Mouse (Mus musculus) ES-Bruce4 (cell line): ENCODE data around the gene Rere. TPM values are rescaled to one million over a fixed set of nuclear protein-coding genes. Genes with fewer than 3 reads are reported as not detected.
"Not testable (repeated sequence)": the region's sequence is repeated elsewhere in the genome, so short reads cannot be mapped to it uniquely, and the experiment has no call there.

Experiments
- H3K27ac ChIP-seq: 2 replicates; pipeline ENCODE4 v1.5.1; 2012; ENCODE audit warnings: low read length, inconsistent platforms; ENCODE audit not compliant: insufficient read depth
- H3K27me3 ChIP-seq: 2 replicates; pipeline ENCODE4 v1.6.1; 2012; ENCODE audit warnings: mild to moderate bottlenecking, low read length, inconsistent platforms; ENCODE audit not compliant: control insufficient read depth, poor library complexity, insufficient read depth, severe bottlenecking
- H3K36me3 ChIP-seq: 2 replicates; pipeline ENCODE4 v1.6.1; 2012; ENCODE audit warnings: inconsistent platforms, mild to moderate bottlenecking, low read length, moderate library complexity; ENCODE audit not compliant: control insufficient read depth, poor library complexity, insufficient read depth, severe bottlenecking
- H3K4me1 ChIP-seq: one replicate; pipeline ENCODE4 v1.8.1; 2011; ENCODE audit warnings: low read length; ENCODE audit not compliant: control insufficient read depth, insufficient read depth
- H3K4me3 ChIP-seq: 2 replicates; pipeline ENCODE4 v1.5.1; 2011; ENCODE audit warnings: low read depth, mild to moderate bottlenecking, low read length
- H3K9ac ChIP-seq: 2 replicates; pipeline ENCODE4 v1.6.1; 2012; ENCODE audit warnings: low read depth, mild to moderate bottlenecking, inconsistent platforms; ENCODE audit not compliant: poor library complexity, severe bottlenecking
- H3K9me3 ChIP-seq: replicated peaks from 2 replicates; pipeline ENCODE4 v1.6.1; 2012; ENCODE audit warnings: mild to moderate bottlenecking, low read length, inconsistent platforms; ENCODE audit not compliant: control insufficient read depth, poor library complexity, insufficient read depth, severe bottlenecking
- CTCF ChIP-seq: IDR thresholded peaks from one replicate; pipeline ENCODE4 v1.8.1; 2011; ENCODE audit warnings: low read depth, low read length
- EP300 ChIP-seq: IDR thresholded peaks from 2 replicates; pipeline ENCODE4 v1.6.1; 2011; ENCODE audit warnings: low read depth, low read length; ENCODE audit not compliant: insufficient read depth
- POLR2A ChIP-seq: IDR thresholded peaks from one replicate; pipeline ENCODE4 v1.8.1; 2011; ENCODE audit warnings: low read length; ENCODE audit not compliant: insufficient read depth
- polyA plus RNA-seq: library from polyadenylated mRNA; stranded (reverse); fragments of >200 nt; gene quantifications from 2 replicates; pipeline ENCODE4 v1.2.4, GENCODE M21; 2011; ENCODE audit warnings: low read depth; ENCODE audit not compliant: missing spikeins, insufficient read depth, insufficient read length

Gene Rere
- polyA plus RNA-seq, 1 experiment: 77.3 TPM

- TF ChIP-seq CTCF: no peak
- Histone ChIP-seq H3K27ac (no peak overlapping the region), H3K36me3 (no peaks in the 10 kb centered on the region), H3K9ac (no peak overlapping the region), H3K9me3 (no peaks in the 10 kb centered on the region), H3K4me1 (peaks cover 2% of the 10 kb centered on the region), H3K27me3 (no peaks in the 10 kb centered on the region), H3K4me3 (no peak overlapping the region)
Observed at GRCm38 (mm10) chr4:150540392-150541094, 259.1 kb downstream of the Rere start.

GRCm38 (mm10) chr4:150544231-150544630, 262.8 kb downstream of the Rere start:
- TF ChIP-seq EP300 (no peak), CTCF (no peak), POLR2A (no peak)
- no peak overlapping the region for H3K4me3 ChIP-seq

GRCm38 (mm10) chr4:150544652-150545258, 263.3 kb downstream of the Rere start:
- 0 out of 2 replicates have a peak overlapping the region, but pooled peaks have one; percentile 3 for H3K9ac ChIP-seq
- no peak for TF ChIP-seq POLR2A
- no peak for TF ChIP-seq CTCF
- no peak for TF ChIP-seq EP300
- no peaks in the 10 kb centered on the region for H3K9me3 ChIP-seq
- H3K4me3 ChIP-seq: no peak overlapping the region
- H3K27ac ChIP-seq: no peak overlapping the region; the same call in 1 of the 2 replicates
- peaks cover 2% of the 10 kb centered on the region for H3K4me1 ChIP-seq
- H3K36me3 ChIP-seq: no peaks in the 10 kb centered on the region
- H3K27me3 ChIP-seq: no peaks in the 10 kb centered on the region

More at GRCm38 (mm10) chr4:150544231-150544630, 262.8 kb downstream of the Rere start:
- Histone ChIP-seq H3K27ac (no peak overlapping the region; the same call in 1 of the 2 replicates), H3K9me3 (no peaks in the 10 kb centered on the region), H3K9ac (0 out of 2 replicates have a peak overlapping the region, but pooled peaks have one; percentile 3), H3K4me1 (peaks cover 2% of the 10 kb centered on the region), H3K27me3 (no peaks in the 10 kb centered on the region), H3K36me3 (no peaks in the 10 kb centered on the region)

- H3K4me1 ChIP-seq: peaks cover 2% of the 10 kb centered on the region
- no peaks in the 10 kb centered on the region for H3K9me3 ChIP-seq
- H3K36me3 ChIP-seq: no peaks in the 10 kb centered on the region
- H3K4me3 ChIP-seq: no peak overlapping the region
- no peaks in the 10 kb centered on the region for H3K27me3 ChIP-seq
- TF ChIP-seq EP300 (no peak), CTCF (no peak), POLR2A (no peak)
- no peak overlapping the region for H3K27ac ChIP-seq
- no peak overlapping the region for H3K9ac ChIP-seq
Observed at GRCm38 (mm10) chr4:150545775-150546174, 264.3 kb downstream of the Rere start.

- not testable (repeated sequence) for H3K27me3 ChIP-seq, H3K4me1 ChIP-seq, H3K9me3 ChIP-seq, H3K4me3 ChIP-seq, H3K36me3 ChIP-seq, H3K27ac ChIP-seq, H3K9ac ChIP-seq
Observed at GRCm38 (mm10) chr4:150546296-150546695, 264.9 kb downstream of the Rere start.

GRCm38 (mm10) chr4:150549393-150549792, 267.9 kb downstream of the Rere start:
- no peaks in the 10 kb centered on the region for H3K36me3 ChIP-seq
- no peak overlapping the region for H3K4me3 ChIP-seq
- H3K9ac ChIP-seq: no peak overlapping the region

More at GRCm38 (mm10) chr4:150549393-150549792, 267.9 kb downstream of the Rere start:
- no peaks in the 10 kb centered on the region for H3K9me3 ChIP-seq
- no peak for TF ChIP-seq POLR2A
- TF ChIP-seq EP300: no peak
- TF ChIP-seq CTCF: no peak
- no peaks in the 10 kb centered on the region for H3K27me3 ChIP-seq
- no peak overlapping the region for H3K27ac ChIP-seq
- H3K4me1 ChIP-seq: peaks cover 2% of the 10 kb centered on the region
